Mouse (Mus musculus): ENCODE measurements around the gene Adamts15. TPM values are rescaled to one million over a fixed set of nuclear protein-coding genes. Genes with fewer than 3 reads are reported as not detected.
A peak's percentile ranks its signal among the peaks of the same experiment; 100 is the strongest.

Adamts15 gene
- polyA plus RNA-seq, 1 experiment from 2014 or later = 0.60 TPM

DNA sequence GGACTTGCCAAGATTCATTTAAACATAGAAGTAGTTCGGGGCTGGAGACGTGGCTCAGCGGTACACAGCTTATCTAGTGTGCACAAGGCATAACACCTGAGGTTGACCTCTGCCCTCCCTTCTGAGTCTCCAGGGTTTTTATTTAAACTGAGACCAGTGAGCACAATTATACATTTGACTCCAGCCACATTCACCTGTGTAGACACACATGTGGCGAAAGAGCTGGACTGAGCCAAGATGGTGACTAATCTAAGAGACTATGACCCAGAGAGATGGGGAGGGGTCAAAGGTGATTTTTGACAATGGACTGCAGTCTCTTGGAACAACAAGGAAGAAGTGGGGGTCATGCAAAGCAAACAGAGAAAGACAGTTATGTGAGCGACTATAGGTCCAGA lies 14.0 kb downstream of the Adamts15 start:
- ATAC-seq (ENCODE audit: insufficient read depth) = no peak

DNA sequence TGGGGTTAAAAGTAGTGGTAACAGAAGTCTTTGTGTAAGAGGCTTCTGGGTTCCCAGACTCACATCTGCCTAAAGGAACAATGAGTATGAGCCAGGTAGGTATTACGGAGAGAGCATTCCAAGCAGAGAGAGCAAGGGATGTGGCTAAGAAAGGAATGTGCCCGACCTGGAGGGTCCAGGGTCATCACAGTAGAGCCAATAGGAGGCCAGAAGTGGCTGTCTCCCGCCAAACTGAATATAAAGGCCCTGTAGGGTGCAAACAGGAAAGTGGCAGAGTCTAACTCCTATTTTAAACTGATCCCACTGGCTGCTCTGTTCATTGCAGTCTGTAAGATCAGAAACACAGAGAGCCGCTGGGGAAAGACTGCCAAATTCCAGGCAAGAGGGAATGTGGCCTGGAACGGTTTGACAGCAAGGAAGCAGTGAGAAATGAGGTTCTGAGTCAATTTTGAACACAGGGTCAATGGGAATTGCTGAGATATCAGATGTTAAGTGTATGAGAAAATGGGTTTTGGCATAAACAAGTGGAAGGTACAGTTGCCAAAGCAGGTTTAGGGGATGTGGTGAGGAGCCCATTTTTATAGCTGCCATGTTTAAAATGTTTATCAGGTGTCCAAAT lies 14.5 kb downstream of the Adamts15 start:
- H3K36me3 ChIP-seq (replicated peaks) = no peaks in the 10 kb centered on the region
- no peak overlapping the region for H3K4me3 ChIP-seq (replicated peaks)
- no peak overlapping the region for H3K4me2 ChIP-seq
- no peak overlapping the region for H3K9ac ChIP-seq
- ATAC-seq (ENCODE audit: insufficient read depth) = no peak
- no peaks in the 10 kb centered on the region for H3K4me1 ChIP-seq (replicated peaks)
- WGBS (ENCODE audit: insufficient replicate concordance) = 32% methylated on average over 5 of the region's 5 CpGs
- no peaks in the 10 kb centered on the region for H3K27me3 ChIP-seq
- H3K9me3 ChIP-seq (replicated peaks) = no peaks in the 10 kb centered on the region
- H3K27ac ChIP-seq (replicated peaks) = no peak overlapping the region

More for the DNA sequence above, 14.0 kb downstream of the Adamts15 start:
- H3K4me2 ChIP-seq = no peak overlapping the region
- no peaks in the 10 kb centered on the region for H3K9me3 ChIP-seq (replicated peaks)
- H3K4me3 ChIP-seq (replicated peaks) = no peak overlapping the region
- no peaks in the 10 kb centered on the region for H3K27me3 ChIP-seq
- no peak overlapping the region for H3K9ac ChIP-seq
- whole genome bisulfite sequencing (ENCODE audit: insufficient replicate concordance) = 61% methylated on average over 5 of the region's 5 CpGs
- no peak overlapping the region for H3K27ac ChIP-seq (replicated peaks)
- no peaks in the 10 kb centered on the region for H3K36me3 ChIP-seq (replicated peaks)
- H3K4me1 ChIP-seq (replicated peaks) = no peaks in the 10 kb centered on the region

DNA sequence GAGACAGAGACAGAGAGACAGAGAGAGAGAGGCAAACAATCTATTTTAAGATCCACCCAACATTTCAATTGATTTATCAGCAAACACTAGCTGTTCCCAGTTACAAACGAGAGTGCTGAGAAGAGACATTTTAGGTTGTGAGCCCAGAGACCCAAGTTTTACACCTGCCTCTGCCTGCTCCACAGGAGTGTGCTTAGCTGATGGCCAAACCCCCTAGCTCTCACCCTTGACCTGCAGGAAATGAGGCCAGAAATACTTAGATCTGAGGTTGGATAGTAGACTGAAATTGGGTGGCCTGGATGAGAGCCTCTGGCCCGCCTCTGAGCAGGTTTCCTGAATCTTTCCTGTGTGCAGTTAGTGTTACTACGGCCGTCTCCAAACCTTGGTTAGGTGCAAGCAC lies 15.8 kb downstream of the Adamts15 start:
- WGBS (ENCODE audit: insufficient replicate concordance) = 56% methylated on average over 4 of the region's 4 CpGs
- no peaks in the 10 kb centered on the region for H3K36me3 ChIP-seq (replicated peaks)
- no peak overlapping the region for H3K4me3 ChIP-seq (replicated peaks)
- no peak for ATAC-seq (ENCODE audit: insufficient read depth)
- H3K9me3 ChIP-seq (replicated peaks) = no peaks in the 10 kb centered on the region
- no peak overlapping the region for H3K27ac ChIP-seq (replicated peaks)
- H3K4me1 ChIP-seq (replicated peaks) = no peaks in the 10 kb centered on the region
- H3K9ac ChIP-seq = no peak overlapping the region
- no peak overlapping the region for H3K4me2 ChIP-seq
- H3K27me3 ChIP-seq = no peaks in the 10 kb centered on the region

DNA sequence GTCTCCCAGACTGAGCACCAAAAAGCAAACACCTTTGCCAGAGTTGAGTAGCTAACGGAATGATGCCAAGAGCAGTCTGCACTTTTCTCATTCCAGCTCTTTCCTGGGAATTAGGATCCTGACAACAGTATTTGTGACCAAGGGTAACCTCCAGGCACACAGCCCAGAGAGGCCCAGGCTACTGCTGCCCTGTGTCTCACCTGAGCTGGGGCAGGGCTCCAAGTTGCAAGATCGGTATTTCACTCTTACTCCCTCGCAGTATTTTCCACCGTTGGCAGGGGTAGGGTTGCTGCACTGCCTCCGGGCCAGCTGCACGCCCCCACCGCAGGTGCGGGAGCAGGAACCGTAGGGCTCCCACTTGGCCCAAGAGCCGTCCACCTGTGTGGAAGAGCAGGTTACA lies 16.4 kb downstream of the Adamts15 start:
- H3K36me3 ChIP-seq (replicated peaks) = no peaks in the 10 kb centered on the region
- no peak overlapping the region for H3K4me2 ChIP-seq
- no peaks in the 10 kb centered on the region for H3K4me1 ChIP-seq (replicated peaks)
- H3K4me3 ChIP-seq (replicated peaks) = no peak overlapping the region
- 72% methylated on average over 10 of the region's 10 CpGs for WGBS (ENCODE audit: insufficient replicate concordance)
- H3K27ac ChIP-seq (replicated peaks) = no peak overlapping the region
- no peaks in the 10 kb centered on the region for H3K9me3 ChIP-seq (replicated peaks)
- no peak overlapping the region for H3K9ac ChIP-seq
- no peaks in the 10 kb centered on the region for H3K27me3 ChIP-seq
- ATAC-seq (ENCODE audit: insufficient read depth) = no peak

DNA sequence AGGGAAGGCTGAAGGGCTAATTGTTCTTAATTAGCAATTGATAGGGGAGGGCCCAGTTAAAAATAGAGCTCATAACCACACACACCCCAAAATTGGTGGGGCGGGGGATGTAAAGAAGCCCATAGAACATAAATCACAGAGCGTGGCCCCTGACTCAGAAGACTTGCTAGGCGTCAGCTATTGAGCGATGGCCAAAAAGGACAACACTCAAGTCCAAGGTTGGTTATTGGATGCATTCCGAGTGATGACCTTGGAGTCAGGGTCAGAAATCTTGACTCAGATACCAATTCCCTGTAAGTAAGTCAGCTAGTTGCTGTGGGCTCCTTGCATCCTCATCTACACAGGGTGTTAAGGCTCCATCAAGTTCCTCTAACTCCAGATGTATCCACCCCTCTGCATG lies 19.0 kb downstream of the Adamts15 start:
- H3K4me1 ChIP-seq (replicated peaks) = no peaks in the 10 kb centered on the region
- no peak for ATAC-seq (ENCODE audit: insufficient read depth)
- H3K27me3 ChIP-seq = no peaks in the 10 kb centered on the region
- H3K36me3 ChIP-seq (replicated peaks) = no peaks in the 10 kb centered on the region
- 69% methylated on average over 5 of the region's 5 CpGs for WGBS (ENCODE audit: insufficient replicate concordance)
- H3K4me3 ChIP-seq (replicated peaks) = no peak overlapping the region
- no peak overlapping the region for H3K4me2 ChIP-seq
- H3K27ac ChIP-seq (replicated peaks) = no peak overlapping the region
- no peak overlapping the region for H3K9ac ChIP-seq
- H3K9me3 ChIP-seq (replicated peaks) = no peaks in the 10 kb centered on the region

DNA sequence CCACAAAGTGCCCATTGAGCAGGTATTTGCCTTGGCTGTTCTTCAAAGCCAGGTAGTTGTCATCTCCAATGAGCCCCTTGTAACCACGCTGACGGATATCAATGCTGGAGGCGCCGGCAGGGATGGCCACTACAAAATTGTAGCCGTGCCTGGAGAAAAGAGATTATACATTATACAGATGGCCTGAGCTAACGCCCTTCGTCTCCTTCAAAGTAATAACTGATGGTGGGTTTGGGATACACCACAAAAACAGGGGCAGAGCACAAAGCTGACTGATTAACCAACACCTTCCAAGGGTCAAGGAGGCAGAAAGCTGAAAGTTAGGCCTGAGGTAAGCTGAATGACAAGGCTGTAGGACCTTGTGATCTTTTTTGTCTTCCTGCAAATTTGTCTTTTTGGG lies 19.6 kb downstream of the Adamts15 start:
- Histone ChIP-seq H3K27ac (replicated peaks) (no peak overlapping the region), H3K36me3 (replicated peaks) (no peaks in the 10 kb centered on the region), H3K27me3 (no peaks in the 10 kb centered on the region), H3K4me1 (replicated peaks) (no peaks in the 10 kb centered on the region), H3K4me2 (no peak overlapping the region), H3K4me3 (replicated peaks) (no peak overlapping the region), H3K9ac (no peak overlapping the region), H3K9me3 (replicated peaks) (no peaks in the 10 kb centered on the region)
- WGBS (ENCODE audit: insufficient replicate concordance) = 76% methylated on average over 7 of the region's 7 CpGs
- ATAC-seq (ENCODE audit: insufficient read depth) = no peak

DNA sequence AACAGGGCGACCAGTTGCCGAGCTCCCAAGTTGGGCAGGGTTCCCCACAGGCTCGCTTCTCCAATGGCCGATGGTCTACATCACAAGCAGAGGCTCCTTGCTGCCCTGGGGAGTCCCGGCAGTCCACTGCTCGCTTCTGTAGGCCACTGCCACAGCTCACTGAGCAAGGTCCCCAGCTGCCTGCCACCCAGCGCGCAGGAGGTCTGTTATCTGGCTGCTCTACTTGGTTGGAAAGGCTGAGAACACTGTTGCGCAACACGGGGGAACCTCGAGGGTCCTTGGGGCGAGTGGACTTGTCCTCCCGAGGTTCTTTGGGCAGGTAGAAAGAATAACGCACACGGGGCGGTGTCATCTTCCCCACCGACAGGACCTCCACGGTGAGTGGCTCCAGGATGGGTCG lies 20.1 kb downstream of the Adamts15 start:
- Histone ChIP-seq H3K4me2 (no peak overlapping the region), H3K36me3 (replicated peaks) (no peaks in the 10 kb centered on the region), H3K9ac (no peak overlapping the region), H3K4me3 (replicated peaks) (no peak overlapping the region), H3K9me3 (replicated peaks) (no peaks in the 10 kb centered on the region), H3K27ac (replicated peaks) (no peak overlapping the region), H3K27me3 (no peaks in the 10 kb centered on the region), H3K4me1 (replicated peaks) (no peaks in the 10 kb centered on the region)
- WGBS (ENCODE audit: insufficient replicate concordance) = 81% methylated on average over 19 of the region's 19 CpGs
- ATAC-seq (ENCODE audit: insufficient read depth) = no peak

DNA sequence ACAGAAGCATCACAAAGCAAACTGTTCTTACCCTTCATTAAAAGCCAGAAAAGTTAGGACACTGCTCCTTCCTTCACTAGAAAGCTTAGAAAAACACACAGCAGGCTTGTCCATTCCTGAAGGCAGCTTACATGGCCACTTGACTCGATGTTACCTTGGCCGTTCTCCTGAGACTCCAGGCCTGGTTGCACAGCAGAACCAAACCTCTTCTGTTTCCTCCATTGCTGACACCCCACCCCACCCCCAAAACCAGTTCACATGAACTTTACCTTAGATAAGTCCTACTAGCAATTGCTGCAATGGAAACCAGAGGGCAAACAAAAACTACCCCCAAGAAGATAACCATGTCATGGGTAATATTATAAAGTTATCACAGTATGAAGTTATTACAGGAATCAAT lies 25.1 kb downstream of the Adamts15 start:
- H3K27me3 ChIP-seq = no peaks in the 10 kb centered on the region
- H3K4me2 ChIP-seq = no peak overlapping the region
- 67% methylated on average over 2 of the region's 2 CpGs for WGBS (ENCODE audit: insufficient replicate concordance)
- H3K36me3 ChIP-seq (replicated peaks) = no peaks in the 10 kb centered on the region
- no peak overlapping the region for H3K9ac ChIP-seq
- H3K4me1 ChIP-seq (replicated peaks) = no peaks in the 10 kb centered on the region
- no peak overlapping the region for H3K4me3 ChIP-seq (replicated peaks)
- no peaks in the 10 kb centered on the region for H3K9me3 ChIP-seq (replicated peaks)
- no peak overlapping the region for H3K27ac ChIP-seq (replicated peaks)
- ATAC-seq (ENCODE audit: insufficient read depth) = no peak

DNA sequence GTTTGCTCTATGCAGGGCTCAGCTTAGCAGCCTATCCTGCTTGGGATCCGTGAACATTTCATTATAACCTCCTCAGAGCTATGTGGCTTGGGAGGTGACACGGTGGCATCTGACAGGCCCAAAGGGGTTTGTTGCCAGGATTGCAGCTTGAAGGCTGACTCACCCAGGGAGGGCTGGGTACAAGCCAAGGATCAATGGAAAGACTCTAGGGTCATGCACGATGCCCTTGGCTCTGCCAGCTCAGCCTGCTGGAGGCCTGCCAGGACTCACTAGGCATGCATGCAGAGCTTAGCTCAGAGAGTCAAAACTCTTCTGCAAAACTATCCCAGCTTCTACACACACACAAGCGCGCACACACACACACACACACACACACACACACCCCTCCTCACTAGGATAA lies 25.5 kb downstream of the Adamts15 start:
- no peaks in the 10 kb centered on the region for H3K36me3 ChIP-seq (replicated peaks)

DNA sequence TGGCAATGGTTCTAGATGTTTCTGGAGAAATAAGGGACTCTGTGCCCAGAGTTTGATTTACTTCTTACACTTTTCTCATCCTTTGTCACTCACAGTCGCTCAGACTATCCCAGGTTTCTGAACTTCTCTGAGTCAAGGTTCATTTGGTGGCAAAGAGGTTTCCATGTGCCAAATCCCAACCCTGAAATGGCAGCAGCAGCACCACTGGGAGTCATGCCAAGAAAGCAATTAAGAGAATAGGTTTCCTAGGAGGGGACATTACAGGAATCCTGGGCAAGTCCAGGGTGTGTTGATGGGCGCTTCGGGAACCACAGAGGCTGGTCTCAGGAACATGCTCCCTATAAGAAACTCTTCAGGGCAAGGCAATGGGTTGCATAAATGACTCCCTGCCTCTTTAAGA lies 26.6 kb downstream of the Adamts15 start:
- no peak overlapping the region for H3K27ac ChIP-seq (replicated peaks)
- no peaks in the 10 kb centered on the region for H3K4me1 ChIP-seq (replicated peaks)
- H3K4me2 ChIP-seq = no peak overlapping the region
- no peak overlapping the region for H3K9ac ChIP-seq
- H3K9me3 ChIP-seq (replicated peaks) = no peaks in the 10 kb centered on the region
- ATAC-seq (ENCODE audit: insufficient read depth) = no peak
- no peaks in the 10 kb centered on the region for H3K27me3 ChIP-seq
- H3K36me3 ChIP-seq (replicated peaks) = no peaks in the 10 kb centered on the region
- WGBS (ENCODE audit: insufficient replicate concordance) = 62% methylated on average over 3 of the region's 3 CpGs
- H3K4me3 ChIP-seq (replicated peaks) = no peak overlapping the region

More for the DNA sequence above, 25.5 kb downstream of the Adamts15 start:
- no peaks in the 10 kb centered on the region for H3K4me1 ChIP-seq (replicated peaks)
- 57% methylated on average over 5 of the region's 5 CpGs for WGBS (ENCODE audit: insufficient replicate concordance)
- no peak overlapping the region for H3K4me2 ChIP-seq
- no peaks in the 10 kb centered on the region for H3K27me3 ChIP-seq
- no peak for ATAC-seq (ENCODE audit: insufficient read depth)
- no peaks in the 10 kb centered on the region for H3K9me3 ChIP-seq (replicated peaks)
- H3K9ac ChIP-seq = no peak overlapping the region
- no peak overlapping the region for H3K27ac ChIP-seq (replicated peaks)
- H3K4me3 ChIP-seq (replicated peaks) = no peak overlapping the region

DNA sequence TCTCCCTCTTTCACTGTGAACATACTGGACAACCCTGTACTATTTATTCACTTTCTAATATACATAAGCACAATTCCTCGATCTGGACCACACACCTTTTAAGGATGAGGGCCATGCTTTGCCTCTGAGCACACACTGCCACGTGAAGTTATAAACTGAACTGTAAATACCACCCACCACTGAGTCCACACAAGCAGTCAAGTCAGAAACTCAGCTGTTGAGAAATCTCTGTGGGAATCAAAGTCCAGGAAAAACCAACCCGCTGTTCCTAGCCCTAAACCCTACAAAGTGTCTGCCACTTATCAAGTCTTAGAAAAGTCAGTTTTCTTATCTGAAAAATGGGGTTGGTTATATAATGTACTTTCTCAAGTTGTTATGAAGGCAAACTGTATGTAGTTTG lies 36.0 kb downstream of the Adamts15 start:
- 52% methylated on average over 3 of the region's 3 CpGs for WGBS (ENCODE audit: insufficient replicate concordance)
- ATAC-seq (ENCODE audit: insufficient read depth) = peak; percentile 70
- no peaks in the 10 kb centered on the region for H3K9me3 ChIP-seq (replicated peaks)
- no peak overlapping the region for H3K4me3 ChIP-seq (replicated peaks)
- H3K36me3 ChIP-seq (replicated peaks) = no peaks in the 10 kb centered on the region
- no peak overlapping the region for H3K27ac ChIP-seq (replicated peaks)
- no peaks in the 10 kb centered on the region for H3K4me1 ChIP-seq (replicated peaks)
- H3K27me3 ChIP-seq = no peaks in the 10 kb centered on the region
- no peak overlapping the region for H3K9ac ChIP-seq
- H3K4me2 ChIP-seq = no peak overlapping the region

DNA sequence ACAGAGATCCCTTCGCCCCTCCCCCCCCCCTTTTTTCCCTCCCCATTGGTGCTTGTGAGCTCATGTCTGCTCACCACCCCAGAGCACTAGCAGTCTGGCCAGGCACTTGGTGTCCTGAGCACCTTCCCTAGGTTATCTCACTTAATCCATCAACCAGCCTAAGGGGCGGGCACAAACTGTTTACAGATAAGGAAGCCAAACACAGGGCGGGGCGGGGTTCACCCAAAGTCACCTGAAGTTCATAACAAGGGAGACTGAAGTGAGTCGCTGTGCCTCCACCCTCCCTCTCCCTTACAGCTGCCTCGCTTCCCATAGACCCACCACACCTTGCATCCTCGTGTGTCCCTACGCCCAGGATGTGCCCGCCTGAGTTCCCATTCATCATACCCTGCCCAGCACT lies 41.7 kb downstream of the Adamts15 start:
- Histone ChIP-seq H3K4me2 (no peak overlapping the region), H3K27ac (replicated peaks) (no peak overlapping the region), H3K9ac (no peak overlapping the region), H3K27me3 (no peaks in the 10 kb centered on the region), H3K4me1 (replicated peaks) (no peaks in the 10 kb centered on the region), H3K36me3 (replicated peaks) (no peaks in the 10 kb centered on the region), H3K4me3 (replicated peaks) (no peak overlapping the region), H3K9me3 (replicated peaks) (no peaks in the 10 kb centered on the region)
- ATAC-seq (ENCODE audit: insufficient read depth) = peak; percentile 42
- WGBS (ENCODE audit: insufficient replicate concordance) = 50% methylated on average over 9 of the region's 9 CpGs
